Mouse (Mus musculus) CH12.LX (cell line): ENCODE results near the gene Lama2.

Source experiments
- POLR2A ChIP-seq: IDR thresholded peaks from 2 replicates; pipeline ENCODE4 v1.6.1; 2011; ENCODE audit warnings: low read depth, mild to moderate bottlenecking, improper control_type of control experiment, low read length
- RCOR1 ChIP-seq: conservative IDR thresholded peaks from 2 replicates; pipeline ENCODE4 v1.6.1; 2012; ENCODE audit warnings: low read depth, mild to moderate bottlenecking, inconsistent platforms, low read length, improper control_type of control experiment
- USF1 ChIP-seq: IDR thresholded peaks from 2 replicates; pipeline ENCODE4 v1.6.1; 2014; ENCODE audit warnings: low read depth, mild to moderate bottlenecking, inconsistent platforms, low read length, improper control_type of control experiment

GRCm38 (mm10) chr10:27654164-27654563 is 34.6 kb upstream of the Lama2 start:
- TF ChIP-seq USF1 = no peak
- TF ChIP-seq POLR2A = no peak
- TF ChIP-seq RCOR1 = no peak
